Mouse (Mus musculus) spleen, postnatal 0 days (tissue): ENCODE measurements around the gene Alkbh5. TPM values are rescaled to one million over a fixed set of nuclear protein-coding genes. Genes with fewer than 3 reads are reported as not detected.

Source experiments
- polyA plus RNA-seq: library from polyadenylated mRNA; unstranded; fragments of >200 nt; fragmentation: Nextera tagmentation; extraction: Ambion mirVana; gene quantifications from 2 replicates; pipeline ENCODE4 v1.2.1, GENCODE M21; 2015

Gene Alkbh5
- polyA plus RNA-seq, result 25.1 and 26.9 TPM in 2 replicates

GRCm38 (mm10) chr11:60536180-60536858 lies at the start of gene Alkbh5:
Alkbh5 (plus strand) TSS chr11:60536381.

Other genes with a start within 250 kb of the Alkbh5 start
- gene Tom1l2, start 183.5 kb upstream of the Alkbh5 start, polyA plus RNA-seq, result 7.1 and 9.7 TPM in 2 replicates
- 0.31 and 0.67 TPM in 2 replicates for gene Drc3, start 183.1 kb upstream of the Alkbh5 start, polyA plus RNA-seq
- 10.3 and 11.1 TPM in 2 replicates for gene Gid4, start 119.2 kb upstream of the Alkbh5 start, polyA plus RNA-seq
- gene Atpaf2, start 117.9 kb upstream of the Alkbh5 start, polyA plus RNA-seq, result 29.7 and 30.1 TPM in 2 replicates
- 31.5 and 32.1 TPM in 2 replicates for gene Drg2, start 81.8 kb upstream of the Alkbh5 start, polyA plus RNA-seq
- gene Myo15, start 67.0 kb upstream of the Alkbh5 start, polyA plus RNA-seq, result 0.08 and 0.13 TPM in 2 replicates
- 14.9 and 16.8 TPM in 2 replicates for gene Llgl1, start 163.3 kb downstream of the Alkbh5 start, polyA plus RNA-seq
- 39.8 and 50.0 TPM in 2 replicates for gene Flii, start 190.9 kb downstream of the Alkbh5 start, polyA plus RNA-seq
- gene Mief2, start 192.0 kb downstream of the Alkbh5 start, polyA plus RNA-seq, result 4.2 and 6.3 TPM in 2 replicates
- gene Top3a, start 241.0 kb downstream of the Alkbh5 start, polyA plus RNA-seq, result 6.8 TPM in 2 replicates
- gene Smcr8, start 241.1 kb downstream of the Alkbh5 start, polyA plus RNA-seq, result 2.1 and 2.3 TPM in 2 replicates